Mouse (Mus musculus): ENCODE measurements at regions not wholly inside any gene's neighbourhood (a gene's known extent, or its start where the extent isn't known, plus 50 kb on each side); places are given as distances from the start of the nearest gene placed in this dataset.

GRCm38 (mm10) chr12:44099188-44099587 is 110.9 kb downstream of the Dnajb9 start:
- no peak for TF ChIP-seq CTCF (IDR thresholded peaks at IDR 0.05; ENCODE audit: insufficient read depth, low read depth, low read length)
- TF ChIP-seq POLR2A (IDR thresholded peaks at IDR 0.05; ENCODE audit: insufficient read depth, low read depth, low read length) = no peak
